Mouse (Mus musculus) midbrain, postnatal 0 days (tissue): ENCODE measurements around the gene Rpgr. TPM values are rescaled to one million over a fixed set of nuclear protein-coding genes. Genes with fewer than 3 reads are reported as not detected.

Source experiments
- ATAC-seq: fragments of 200-750 bp; cut with Nextera tagmentation; 2 replicates; pipeline ENCODE4 v1.8.0; 2017; ENCODE audit warnings: moderate number of reproducible peaks, mild to moderate bottlenecking, moderate TSS enrichment, moderate library complexity; ENCODE audit not compliant: low FRiP score
- DNase-seq: peaks from one replicate; pipeline ENCODE4 v3.0.0-alpha.2; 2015; ENCODE audit warnings: low spot score
- H3K27ac ChIP-seq: fragments of 300-500 bp; sonication (generic); 2 replicates; pipeline ENCODE4 v1.5.1; 2014; ENCODE audit warnings: low read depth, mild to moderate bottlenecking, low read length, mixed read lengths
- H3K27me3 ChIP-seq: fragments of 300-500 bp; sonication (generic); 2 replicates; pipeline ENCODE4 v1.6.1; 2014; ENCODE audit warnings: low read length, control low read depth, mixed read lengths; ENCODE audit not compliant: insufficient read depth
- H3K36me3 ChIP-seq: fragments of 300-500 bp; sonication (generic); 2 replicates; pipeline ENCODE4 v1.6.1; 2014; ENCODE audit warnings: low read length, control low read depth, mixed read lengths; ENCODE audit not compliant: insufficient read depth
- H3K4me1 ChIP-seq: fragments of 300-500 bp; sonication (generic); 2 replicates; pipeline ENCODE4 v1.6.1; 2014; ENCODE audit warnings: mild to moderate bottlenecking, control low read depth, antibody characterized with exemption, low read length, mixed read lengths; ENCODE audit not compliant: insufficient read depth
- H3K4me2 ChIP-seq: fragments of 300-500 bp; sonication (generic); 2 replicates; pipeline ENCODE4 v1.6.1; 2014; ENCODE audit warnings: low read depth, mild to moderate bottlenecking, low read length, mixed read lengths; ENCODE audit not compliant: poor library complexity, severe bottlenecking
- H3K4me3 ChIP-seq: fragments of 300-500 bp; sonication (generic); 2 replicates; pipeline ENCODE4 v1.5.1; 2014; ENCODE audit warnings: low read depth, mild to moderate bottlenecking, low read length, moderate library complexity
- H3K9ac ChIP-seq: fragments of 300-500 bp; sonication (generic); replicated peaks from 2 replicates; pipeline ENCODE4 v1.6.1; 2014; ENCODE audit warnings: mild to moderate bottlenecking, low read length, moderate library complexity, mixed read lengths; ENCODE audit not compliant: poor library complexity, severe bottlenecking
- H3K9me3 ChIP-seq: fragments of 300-500 bp; sonication (generic); 2 replicates; pipeline ENCODE4 v1.6.1; 2016; ENCODE audit warnings: low read length, control low read depth
- CTCF ChIP-seq: IDR thresholded peaks from 2 replicates; pipeline ENCODE4 v1.5.1; 2016; ENCODE audit warnings: antibody characterized with exemption, mild to moderate bottlenecking
- polyA plus RNA-seq: library from polyadenylated mRNA; unstranded; fragments of >200 nt; fragmentation: Nextera tagmentation; extraction: Ambion mirVana; gene quantifications from 2 replicates; pipeline ENCODE4 v1.2.1, GENCODE M21; 2015
- total RNA-seq: library from RNA; depleted of rRNA; stranded (reverse); fragments of >200 nt; gene quantifications from 2 replicates; pipeline ENCODE4 v1.2.3, GENCODE M21; 2014; rRNA removed

Rpgr gene
- total and polyA plus RNA-seq, 2 experiments from 2014 or later, result 22.9 to 28.4 TPM

GRCm38 (mm10) chrX:10034666-10035065, 182.1 kb downstream of the Rpgr start:
- Histone ChIP-seq H3K9me3 (no peaks in the 10 kb centered on the region), H3K36me3 (no peaks in the 10 kb centered on the region), H3K4me3 (no peak overlapping the region), H3K27me3 (no peaks in the 10 kb centered on the region), H3K4me2 (no peak overlapping the region), H3K9ac (no peak overlapping the region), H3K27ac (no peak overlapping the region), H3K4me1 (no peaks in the 10 kb centered on the region)
- ATAC-seq (no peak), DNase-seq (no peak)
- peak; percentile 43; the same call in 1 of the 2 replicates for TF ChIP-seq CTCF

Other genes with a start within 250 kb of the Rpgr start
- 1.5 and 2.9 TPM in 2 replicates for gene Srpx, start 99.2 kb downstream of the Rpgr start, total RNA-seq
- 1.6 TPM in 2 replicates for gene Srpx, start 99.2 kb downstream of the Rpgr start, polyA plus RNA-seq
- not detected in 2 replicates for gene Otc, start 35.4 kb upstream of the Rpgr start, total RNA-seq
- gene Otc, start 35.4 kb upstream of the Rpgr start, polyA plus RNA-seq, result not detected in 2 replicates